Mouse (Mus musculus): Measurements from ENCODE around the gene Nipsnap3a.

DNA sequence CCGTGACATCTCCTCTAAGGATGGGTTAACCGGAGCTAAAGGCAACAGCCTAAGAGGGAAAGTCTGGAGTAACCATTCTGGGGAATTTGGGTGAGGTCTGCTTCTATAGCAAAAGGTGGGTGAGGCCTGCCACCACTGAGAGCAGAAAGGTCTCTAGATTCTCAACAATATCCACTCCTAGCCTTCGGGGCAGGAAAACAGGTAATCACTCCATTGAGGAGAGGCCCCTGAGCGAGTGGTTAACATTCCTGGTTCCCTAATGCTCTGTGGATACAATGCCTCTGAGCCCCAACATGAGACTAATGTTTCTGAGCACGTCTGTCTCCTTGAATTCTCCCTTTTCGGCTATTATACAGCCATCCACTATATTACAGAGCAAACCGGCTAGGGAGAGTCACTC lies 25.3 kb downstream of the Nipsnap3a start:
- TF ChIP-seq CTCF (IDR thresholded peaks at IDR 0.05; ENCODE audit: low read depth, low read length), result no peak
- no peak for TF ChIP-seq POLR2A (IDR thresholded peaks at IDR 0.05; ENCODE audit: borderline replicate concordance, low read depth, low read length)
